Mouse (Mus musculus): ENCODE measurements around the gene Rab11fip5. TPM values are rescaled to one million over a fixed set of nuclear protein-coding genes. Genes with fewer than 3 reads are reported as not detected.

Rab11fip5 gene
- total and polyA plus RNA-seq, 2 experiments from 2014 or later, result 26.7 to 66.5 TPM

DNA sequence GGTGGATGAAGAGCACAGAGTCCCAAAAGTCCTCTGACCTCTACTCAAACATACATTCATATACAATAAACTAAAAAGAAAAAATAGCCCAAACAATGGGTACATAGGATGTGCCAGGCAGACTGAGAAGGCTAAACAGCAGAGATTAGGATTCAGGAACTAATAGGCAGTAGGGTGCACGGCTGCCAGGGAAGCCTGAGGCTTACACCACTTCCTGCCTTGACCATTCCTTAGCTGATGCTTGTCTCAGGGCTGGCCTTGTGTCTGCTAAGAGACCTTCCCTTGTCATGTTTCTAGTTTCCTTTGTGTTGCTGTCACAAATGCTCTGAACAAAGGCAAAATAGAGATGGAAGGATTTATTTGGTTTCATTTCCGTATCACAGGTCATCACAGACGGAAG, 68.1 kb downstream of the Rab11fip5 start:
- TF ChIP-seq CTCF (IDR thresholded peaks at IDR 0.05; ENCODE audit: low read depth), result no peak

DNA sequence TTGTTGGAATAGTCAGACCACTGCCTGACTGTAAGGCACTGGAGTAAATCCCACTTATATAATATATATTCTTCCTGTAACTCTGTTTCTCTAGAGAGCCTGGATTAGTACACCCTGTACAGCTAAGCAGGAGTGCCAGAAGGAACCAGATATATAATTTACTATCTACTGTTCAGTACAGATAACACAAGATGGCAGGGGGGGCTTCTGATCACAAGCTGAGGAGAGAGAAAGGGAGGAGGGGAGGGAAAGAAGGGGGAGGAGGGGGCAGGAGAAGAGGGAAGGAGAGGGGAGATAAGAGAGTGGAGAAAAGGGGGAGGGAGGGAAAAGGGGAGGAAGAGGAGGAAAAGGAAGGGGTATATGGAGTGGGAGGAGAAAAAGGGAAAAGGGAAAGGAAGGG, 68.6 kb downstream of the Rab11fip5 start:
- H3K36me3 ChIP-seq (ENCODE audit: insufficient read depth, low read length), result no peaks in the 10 kb centered on the region
- no peak for TF ChIP-seq CTCF (IDR thresholded peaks at IDR 0.05; ENCODE audit: low read depth)
- H3K27me3 ChIP-seq (ENCODE audit: insufficient read depth, low read length), result no peaks in the 10 kb centered on the region
- H3K9me3 ChIP-seq (ENCODE audit: low read length), result no peaks in the 10 kb centered on the region
- no peak for ATAC-seq
- no peak overlapping the region for H3K4me2 ChIP-seq (ENCODE audit: low read depth, low read length)
- no peak overlapping the region for H3K27ac ChIP-seq
- H3K4me1 ChIP-seq (ENCODE audit: insufficient read depth, low read length), result no peaks in the 10 kb centered on the region
- no peak overlapping the region for H3K9ac ChIP-seq (replicated peaks; ENCODE audit: low read length)
- DNase-seq (ENCODE audit: low spot score), result no peak
- H3K4me3 ChIP-seq (ENCODE audit: low read length), result no peak overlapping the region

More for the DNA sequence above, 68.1 kb downstream of the Rab11fip5 start:
- H3K4me3 ChIP-seq (ENCODE audit: low read length), result no peak overlapping the region
- H3K36me3 ChIP-seq (ENCODE audit: insufficient read depth, low read length), result no peaks in the 10 kb centered on the region
- no peak overlapping the region for H3K27ac ChIP-seq
- H3K9me3 ChIP-seq (ENCODE audit: low read length), result no peaks in the 10 kb centered on the region
- no peak overlapping the region for H3K9ac ChIP-seq (replicated peaks; ENCODE audit: low read length)
- H3K4me1 ChIP-seq (ENCODE audit: insufficient read depth, low read length), result no peaks in the 10 kb centered on the region
- H3K4me2 ChIP-seq (ENCODE audit: low read depth, low read length), result no peak overlapping the region
- no peaks in the 10 kb centered on the region for H3K27me3 ChIP-seq (ENCODE audit: insufficient read depth, low read length)
- DNase-seq (ENCODE audit: low spot score), result no peak
- no peak for ATAC-seq
- 91% methylated on average over 3 of the region's 3 CpGs for WGBS

DNA sequence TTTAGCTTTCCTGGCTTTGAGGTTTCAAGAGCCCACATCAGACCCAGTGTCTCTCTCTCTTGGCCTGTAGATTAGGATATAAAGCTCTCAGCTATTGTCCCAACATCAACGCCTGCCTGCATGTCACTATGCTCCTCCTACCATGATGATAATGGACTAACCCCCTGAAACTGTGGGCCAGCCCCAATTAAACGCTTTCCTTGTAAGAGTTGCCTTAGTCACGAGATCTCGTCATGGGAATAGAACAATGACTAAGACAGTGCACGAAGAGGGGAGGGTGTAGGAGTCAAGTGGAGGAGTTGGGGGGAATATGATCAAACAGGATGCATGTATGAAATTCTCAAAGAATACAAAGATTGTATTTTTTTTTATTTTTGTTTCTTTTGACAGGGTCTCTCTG, 69.5 kb downstream of the Rab11fip5 start:
- H3K4me3 ChIP-seq (ENCODE audit: low read length), result no peak overlapping the region
- DNase-seq (ENCODE audit: low spot score) (no peak), ATAC-seq (no peak)
- no peak overlapping the region for H3K27ac ChIP-seq
- H3K9ac ChIP-seq (replicated peaks; ENCODE audit: low read length), result no peak overlapping the region
- H3K36me3 ChIP-seq (ENCODE audit: insufficient read depth, low read length), result no peaks in the 10 kb centered on the region
- H3K9me3 ChIP-seq (ENCODE audit: low read length), result no peaks in the 10 kb centered on the region
- no peak for TF ChIP-seq CTCF (IDR thresholded peaks at IDR 0.05; ENCODE audit: low read depth)
- 57% methylated on average over 5 of the region's 5 CpGs for WGBS
- no peaks in the 10 kb centered on the region for H3K27me3 ChIP-seq (ENCODE audit: insufficient read depth, low read length)
- H3K4me1 ChIP-seq (ENCODE audit: insufficient read depth, low read length), result no peaks in the 10 kb centered on the region
- no peak overlapping the region for H3K4me2 ChIP-seq (ENCODE audit: low read depth, low read length)

DNA sequence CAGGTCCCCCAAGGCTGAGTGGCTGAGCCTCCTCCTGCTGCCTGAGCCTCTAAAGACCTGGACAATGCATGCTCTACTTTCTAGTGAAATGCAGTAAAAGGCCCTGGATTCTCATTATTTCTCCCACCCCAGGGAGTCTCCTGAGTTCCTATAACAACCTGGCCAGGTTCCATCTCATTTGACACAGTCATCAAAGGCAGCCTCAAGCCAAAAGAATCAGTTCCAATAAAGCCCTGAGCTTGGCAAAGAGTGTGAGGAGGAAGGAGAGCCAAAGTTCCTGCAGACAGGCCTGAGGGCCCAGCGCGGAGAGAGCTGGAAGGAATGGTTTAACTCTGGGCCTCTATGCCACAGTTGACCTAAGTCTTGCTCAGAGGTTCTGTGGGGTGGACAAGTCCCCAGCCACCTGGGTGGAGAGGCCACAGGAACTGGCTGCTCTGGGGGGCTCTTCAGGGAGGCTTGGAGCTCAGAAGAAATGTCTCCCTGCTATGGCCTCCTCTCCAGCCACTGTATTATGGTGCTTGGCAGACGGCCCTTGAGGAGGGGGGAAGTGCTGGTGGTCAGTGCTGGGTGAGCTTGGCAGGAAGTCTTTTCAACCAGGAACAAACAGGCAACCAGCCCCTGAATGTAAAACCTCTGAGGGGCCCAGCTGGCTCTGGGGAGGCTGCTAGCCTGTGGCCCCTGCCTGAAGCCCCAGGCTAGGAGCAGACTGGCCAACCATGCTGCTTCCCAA, 71.9 kb downstream of the Rab11fip5 start:
- Histone ChIP-seq H3K9me3 (ENCODE audit: low read length) (no peaks in the 10 kb centered on the region), H3K36me3 (ENCODE audit: insufficient read depth, low read length) (no peaks in the 10 kb centered on the region), H3K9ac (replicated peaks; ENCODE audit: low read length) (no peak overlapping the region), H3K4me1 (ENCODE audit: insufficient read depth, low read length) (no peaks in the 10 kb centered on the region), H3K4me2 (ENCODE audit: low read depth, low read length) (0 out of 2 replicates have a peak overlapping the region, but pooled peaks have one; percentile 5), H3K4me3 (ENCODE audit: low read length) (no peak overlapping the region), H3K27me3 (ENCODE audit: insufficient read depth, low read length) (no peaks in the 10 kb centered on the region), H3K27ac (peak overlapping the region; percentile 87)
- 17% methylated on average over 3 of the region's 3 CpGs for WGBS
- TF ChIP-seq CTCF (IDR thresholded peaks at IDR 0.05; ENCODE audit: low read depth), result no peak
- ATAC-seq (peak; percentile 95), DNase-seq (ENCODE audit: low spot score) (peak; percentile 94)

DNA sequence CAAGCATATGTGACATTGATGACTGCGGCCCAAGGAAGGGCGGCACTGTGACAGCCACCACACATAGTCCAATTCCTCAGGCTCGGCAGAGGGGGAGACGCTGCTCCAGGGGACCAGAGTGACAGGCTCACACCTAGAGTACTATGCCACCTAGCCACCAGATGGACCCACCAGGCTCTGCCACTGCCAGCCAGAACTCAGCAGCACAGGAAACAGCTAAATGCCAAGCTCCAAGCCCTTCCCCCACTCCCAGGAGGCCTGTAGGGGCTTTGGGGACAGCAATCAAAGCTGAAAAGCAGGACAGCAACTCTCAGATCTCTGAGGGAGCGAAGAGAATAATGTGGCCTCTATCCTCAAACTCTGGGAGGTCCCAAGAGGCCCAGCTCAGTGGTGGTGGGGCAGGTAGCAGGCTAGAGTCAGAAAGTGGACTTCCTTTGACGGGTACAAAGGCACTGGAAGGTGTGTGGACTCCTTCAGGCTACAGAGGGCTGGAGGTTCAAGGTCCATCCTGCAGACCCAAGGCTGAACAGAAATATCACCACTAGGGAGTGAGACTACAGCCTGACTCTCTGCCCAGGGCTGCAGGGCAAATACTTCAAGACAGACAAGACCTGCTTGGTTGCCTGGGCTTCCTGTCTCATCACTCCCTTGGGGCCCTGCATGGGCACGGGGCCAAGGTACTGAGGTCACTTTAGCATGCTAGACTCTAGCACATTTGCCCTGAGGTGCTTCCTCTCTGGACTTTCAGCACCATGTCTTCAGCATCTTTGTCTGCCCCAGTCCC, 78.9 kb downstream of the Rab11fip5 start:
- ATAC-seq (peak; percentile 86), DNase-seq (ENCODE audit: low spot score) (peak; percentile 72)
- Histone ChIP-seq H3K9me3 (ENCODE audit: low read length) (no peaks in the 10 kb centered on the region), H3K4me3 (ENCODE audit: low read length) (no peak overlapping the region), H3K36me3 (ENCODE audit: insufficient read depth, low read length) (no peaks in the 10 kb centered on the region), H3K4me1 (ENCODE audit: insufficient read depth, low read length) (peaks cover 16% of the 10 kb centered on the region), H3K27ac (peak overlapping the region; percentile 69), H3K4me2 (ENCODE audit: low read depth, low read length) (no peak overlapping the region), H3K27me3 (ENCODE audit: insufficient read depth, low read length) (no peaks in the 10 kb centered on the region), H3K9ac (replicated peaks; ENCODE audit: low read length) (no peak overlapping the region)
- TF ChIP-seq CTCF (IDR thresholded peaks at IDR 0.05; ENCODE audit: low read depth), result peak; percentile 64
- WGBS, result 60% methylated on average over 7 of the region's 7 CpGs

DNA sequence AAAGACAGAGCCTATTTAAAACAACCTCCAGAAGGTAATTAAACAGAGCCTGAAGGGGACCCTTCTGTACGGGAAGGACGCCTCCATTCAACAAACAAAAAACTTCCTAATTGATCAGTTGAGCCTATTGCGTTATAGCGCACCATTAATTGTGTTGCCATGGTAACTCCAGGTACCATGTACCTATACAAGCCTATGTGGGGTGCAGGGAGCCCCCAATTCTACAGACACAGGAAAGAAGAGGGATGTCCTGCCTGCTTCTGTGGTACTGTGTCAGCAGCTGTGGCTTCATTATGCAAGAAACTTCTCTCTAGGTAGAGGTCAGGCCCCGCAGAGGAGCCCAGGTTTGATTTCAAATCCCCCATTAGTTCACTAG, 80.4 kb downstream of the Rab11fip5 start:
- no peak overlapping the region for H3K9ac ChIP-seq (replicated peaks; ENCODE audit: low read length)
- DNase-seq (ENCODE audit: low spot score) (peak; percentile 5), ATAC-seq (no peak)
- H3K9me3 ChIP-seq (ENCODE audit: low read length), result no peaks in the 10 kb centered on the region
- H3K36me3 ChIP-seq (ENCODE audit: insufficient read depth, low read length), result no peaks in the 10 kb centered on the region
- 54% methylated on average over 5 of the region's 5 CpGs for WGBS
- H3K4me1 ChIP-seq (ENCODE audit: insufficient read depth, low read length), result peaks cover 16% of the 10 kb centered on the region
- H3K27ac ChIP-seq, result no peak overlapping the region
- no peaks in the 10 kb centered on the region for H3K27me3 ChIP-seq (ENCODE audit: insufficient read depth, low read length)
- TF ChIP-seq CTCF (IDR thresholded peaks at IDR 0.05; ENCODE audit: low read depth), result no peak
- H3K4me2 ChIP-seq (ENCODE audit: low read depth, low read length), result no peak overlapping the region
- H3K4me3 ChIP-seq (ENCODE audit: low read length), result no peak overlapping the region

All from hindbrain, postnatal 0 days (tissue).